Mouse (Mus musculus): ENCODE results near the gene Pde1c. TPM values are rescaled to one million over a fixed set of nuclear protein-coding genes. Genes with fewer than 3 reads are reported as not detected.

Gene Pde1c
- total RNA-seq, 2 experiments from 2014 or later, result 3.1 to 3.5 TPM

GRCm38 (mm10) chr6:56025533-56025932 is 543.4 kb downstream of the Pde1c start:
- peak; percentile 71 for TF ChIP-seq CTCF (conservative IDR thresholded peaks at IDR 0.05)
- no peak overlapping the region for H3K27ac ChIP-seq
- H3K4me3 ChIP-seq, result no peak overlapping the region
- no peak for DNase-seq (ENCODE audit: low spot score in 2 of 2)

Small RNA genes within 50 kb of the gene (microRNA-seq; reads per million reads assigned to microRNA genes)
- 0 reads per million in 2 experiments for gene Gm44413

Other genes starting within 250 kb of the Pde1c start
- gene Lsm5, start 135.6 kb upstream of the Pde1c start, total RNA-seq (2021), result 10 to 100 TPM; 12.7 to 14.3 TPM
- 10 to 100 TPM; 42.5 to 44.4 TPM for gene Avl9, start 145.8 kb upstream of the Pde1c start, total RNA-seq (2021)
- 10 to 100 TPM; 50.7 to 51.4 TPM for gene Kbtbd2, start 228.7 kb upstream of the Pde1c start, total RNA-seq (2021)

Data from layer of hippocampus, adult 2 months (tissue).